Mouse (Mus musculus) forebrain, postnatal 0 days (tissue): ENCODE results near the gene Acot4. TPM values are rescaled to one million over a fixed set of nuclear protein-coding genes. Genes with fewer than 3 reads are reported as not detected.
"Not testable (repeated sequence)": the region's sequence is repeated elsewhere in the genome, so short reads cannot be mapped to it uniquely, and the experiment has no call there.

ENCODE experiments used
- ATAC-seq: fragments of 200-750 bp; cut with Nextera tagmentation; 2 replicates; pipeline ENCODE4 v1.8.0; 2017; ENCODE audit warnings: mild to moderate bottlenecking, moderate library complexity
- DNase-seq: peaks from one replicate; pipeline ENCODE4 v3.0.0-alpha.2; 2015
- H3K27ac ChIP-seq: fragments of 300-500 bp; sonication (generic); 2 replicates; pipeline ENCODE4 v1.5.1; 2014; ENCODE audit warnings: low read depth, mild to moderate bottlenecking, antibody characterized with exemption, low read length, moderate library complexity, mixed read lengths
- H3K27me3 ChIP-seq: fragments of 300-500 bp; sonication (generic); 2 replicates; pipeline ENCODE4 v1.6.1; 2014; ENCODE audit warnings: mild to moderate bottlenecking, low read length, mixed read lengths; ENCODE audit not compliant: insufficient read depth
- H3K36me3 ChIP-seq: fragments of 300-500 bp; sonication (generic); 2 replicates; pipeline ENCODE4 v1.6.1; 2014; ENCODE audit warnings: mild to moderate bottlenecking, moderate library complexity; ENCODE audit not compliant: insufficient read depth
- H3K4me1 ChIP-seq: fragments of 300-500 bp; sonication (generic); 2 replicates; pipeline ENCODE4 v1.6.1; 2014; ENCODE audit warnings: antibody characterized with exemption; ENCODE audit not compliant: insufficient read depth
- H3K4me2 ChIP-seq: fragments of 300-500 bp; sonication (generic); 2 replicates; pipeline ENCODE4 v1.6.1; 2014; ENCODE audit warnings: low read depth, mild to moderate bottlenecking, moderate library complexity
- H3K4me3 ChIP-seq: fragments of 300-500 bp; sonication (generic); 2 replicates; pipeline ENCODE4 v1.5.1; 2014; ENCODE audit warnings: low read depth, low read length, mixed read lengths
- H3K9ac ChIP-seq: fragments of 300-500 bp; sonication (generic); 2 replicates; pipeline ENCODE4 v1.6.1; 2014; ENCODE audit warnings: mild to moderate bottlenecking
- H3K9me3 ChIP-seq: fragments of 300-500 bp; sonication (generic); 2 replicates; pipeline ENCODE4 v1.6.1; 2016; ENCODE audit warnings: low read length
- CTCF ChIP-seq: sonication (generic); IDR thresholded peaks from 2 replicates; pipeline ENCODE4 v1.5.1; 2016; ENCODE audit warnings: antibody characterized with exemption, control low read depth, low read depth
- WGBS: fragments of 180-500 bp; shearing (Covaris S2); extraction: QIAGEN DNeasy Blood & Tissue Kit; methylation state at CpG from one replicate; pipeline ENCODE4 v1.1.7; 2014; 5-methylcytosine and 5-hydroxymethylcytosine counted together
- polyA plus RNA-seq: library from polyadenylated mRNA; unstranded; fragments of >200 nt; fragmentation: Nextera tagmentation; extraction: Ambion mirVana; gene quantifications from 2 replicates; pipeline ENCODE4 v1.2.1, GENCODE M21; 2015
- total RNA-seq: library from RNA; depleted of rRNA; stranded (reverse); fragments of >200 nt; gene quantifications from 2 replicates; pipeline ENCODE4 v1.2.3, GENCODE M21; 2014; rRNA removed

Gene Acot4
- 0.31 and 0.86 TPM in 2 replicates for total RNA-seq
- polyA plus RNA-seq = 0.77 and 1.1 TPM in 2 replicates

GRCm38 (mm10) chr12:84038241-84038640, at the start of gene Acot4:
Gene Acot4, plus strand, starts transcription at chr12:84038379.
- ATAC-seq = peak; percentile 64
- 14% methylated on average over 24 of the region's 32 CpGs for WGBS
- not testable (repeated sequence) for H3K4me1 ChIP-seq, H3K36me3 ChIP-seq, H3K27ac ChIP-seq, H3K9me3 ChIP-seq, H3K27me3 ChIP-seq
- Histone ChIP-seq H3K4me3 (peak within 1 kb of the TSS; percentile 45), H3K4me2 (peak within 1 kb of the TSS; percentile 64), H3K9ac (peak within 1 kb of the TSS; percentile 53)
- DNase-seq = peak; percentile 26

- Histone ChIP-seq H3K27ac (no peak overlapping the region), H3K4me3 (peak overlapping the region; percentile 53), H3K4me2 (peak overlapping the region; percentile 57), H3K27me3 (no peaks in the 10 kb centered on the region), H3K4me1 (0 out of 2 replicates have a peak, but pooled peaks cover 3% of the 10 kb centered on the region), H3K9ac (peak overlapping the region; percentile 81), H3K9me3 (no peaks in the 10 kb centered on the region), H3K36me3 (0 out of 2 replicates have a peak, but pooled peaks cover 4% of the 10 kb centered on the region)
- DNase-seq (no peak), ATAC-seq (no peak)
- 66% methylated on average over 4 of the region's 4 CpGs for WGBS
- TF ChIP-seq CTCF = no peak
Measured at GRCm38 (mm10) chr12:83988483-83988882, 49.7 kb upstream of the Acot4 start.

GRCm38 (mm10) chr12:83989378-83989777, 48.8 kb upstream of the Acot4 start:
- TF ChIP-seq CTCF = no peak
- Histone ChIP-seq H3K27ac (no peak overlapping the region), H3K4me1 (0 out of 2 replicates have a peak, but pooled peaks cover 3% of the 10 kb centered on the region), H3K36me3 (0 out of 2 replicates have a peak, but pooled peaks cover 4% of the 10 kb centered on the region), H3K9me3 (no peaks in the 10 kb centered on the region), H3K9ac (no peak overlapping the region), H3K4me2 (no peak overlapping the region), H3K27me3 (no peaks in the 10 kb centered on the region), H3K4me3 (no peak overlapping the region)
- WGBS = 96% methylated on average over 4 of the region's 4 CpGs
- DNase-seq (no peak), ATAC-seq (no peak)

- 51% methylated on average over 2 of the region's 2 CpGs for WGBS
- no peak overlapping the region for H3K4me2 ChIP-seq
Measured at GRCm38 (mm10) chr12:83997221-83997620, 41.0 kb upstream of the Acot4 start.

GRCm38 (mm10) chr12:83998341-83999107, 39.7 kb upstream of the Acot4 start:
- no peak overlapping the region for H3K4me3 ChIP-seq
- no peak for TF ChIP-seq CTCF
- H3K36me3 ChIP-seq = no peaks in the 10 kb centered on the region
- ATAC-seq = peak; percentile 77
- peak; percentile 73 for DNase-seq
- peak overlapping the region; percentile 71 for H3K27ac ChIP-seq
- H3K9me3 ChIP-seq = no peaks in the 10 kb centered on the region
- no peak overlapping the region for H3K4me2 ChIP-seq
- H3K27me3 ChIP-seq = no peaks in the 10 kb centered on the region
- H3K9ac ChIP-seq = no peak overlapping the region
- 44% methylated on average over 11 of the region's 11 CpGs for WGBS
- peaks cover 6% of the 10 kb centered on the region; the same call in 1 of the 2 replicates for H3K4me1 ChIP-seq

More at GRCm38 (mm10) chr12:83997221-83997620, 41.0 kb upstream of the Acot4 start:
- DNase-seq = no peak
- Histone ChIP-seq H3K9ac (no peak overlapping the region), H3K27me3 (no peaks in the 10 kb centered on the region), H3K4me3 (no peak overlapping the region), H3K36me3 (no peaks in the 10 kb centered on the region), H3K4me1 (peaks cover 6% of the 10 kb centered on the region; the same call in 1 of the 2 replicates), H3K27ac (no peak overlapping the region), H3K9me3 (no peaks in the 10 kb centered on the region)
- no peak for ATAC-seq
- TF ChIP-seq CTCF = no peak

GRCm38 (mm10) chr12:83999237-83999636, 38.9 kb upstream of the Acot4 start:
- H3K9ac ChIP-seq, H3K27me3 ChIP-seq, H3K9me3 ChIP-seq, H3K27ac ChIP-seq, H3K4me2 ChIP-seq, H3K36me3 ChIP-seq, DNase-seq, H3K4me1 ChIP-seq, H3K4me3 ChIP-seq: not testable (repeated sequence)
- peak; percentile 16; the same call in 1 of the 2 replicates for ATAC-seq
- 60% methylated on average over 8 of the region's 8 CpGs for WGBS

- WGBS = 88% methylated on average over 3 of the region's 3 CpGs
- no peak for TF ChIP-seq CTCF
Measured at GRCm38 (mm10) chr12:84000418-84000817, 37.8 kb upstream of the Acot4 start.

More at GRCm38 (mm10) chr12:84000418-84000817, 37.8 kb upstream of the Acot4 start:
- ATAC-seq (no peak), DNase-seq (no peak)
- no peaks in the 10 kb centered on the region for H3K36me3 ChIP-seq
- H3K9me3 ChIP-seq = no peaks in the 10 kb centered on the region
- no peak overlapping the region for H3K4me2 ChIP-seq
- no peak overlapping the region for H3K4me3 ChIP-seq
- no peak overlapping the region for H3K27ac ChIP-seq
- H3K4me1 ChIP-seq = peaks cover 6% of the 10 kb centered on the region; the same call in 1 of the 2 replicates
- H3K9ac ChIP-seq = no peak overlapping the region
- H3K27me3 ChIP-seq = no peaks in the 10 kb centered on the region
